Mouse (Mus musculus) embryonic fibroblast, embryonic 13.5 days (primary cell): ENCODE results near the gene Wasl.

Experiments
- CTCF ChIP-seq: IDR thresholded peaks from 2 replicates; pipeline ENCODE4 v1.5.1; 2011; ENCODE audit warnings: mild to moderate bottlenecking, control low read depth, low read length, moderate library complexity, borderline replicate concordance; ENCODE audit not compliant: insufficient read depth
- POLR2A ChIP-seq: IDR thresholded peaks from 2 replicates; pipeline ENCODE4 v1.6.1; 2011; ENCODE audit warnings: low read depth, mild to moderate bottlenecking, control low read depth, low read length, moderate library complexity

- TF ChIP-seq POLR2A (no peak), CTCF (no peak)
Measured at GRCm38 (mm10) chr6:24642161-24642560, 22.6 kb downstream of the Wasl start.
